Mouse (Mus musculus): Measurements from ENCODE around the gene Inpp5e.

The Inpp5e gene

DNA sequence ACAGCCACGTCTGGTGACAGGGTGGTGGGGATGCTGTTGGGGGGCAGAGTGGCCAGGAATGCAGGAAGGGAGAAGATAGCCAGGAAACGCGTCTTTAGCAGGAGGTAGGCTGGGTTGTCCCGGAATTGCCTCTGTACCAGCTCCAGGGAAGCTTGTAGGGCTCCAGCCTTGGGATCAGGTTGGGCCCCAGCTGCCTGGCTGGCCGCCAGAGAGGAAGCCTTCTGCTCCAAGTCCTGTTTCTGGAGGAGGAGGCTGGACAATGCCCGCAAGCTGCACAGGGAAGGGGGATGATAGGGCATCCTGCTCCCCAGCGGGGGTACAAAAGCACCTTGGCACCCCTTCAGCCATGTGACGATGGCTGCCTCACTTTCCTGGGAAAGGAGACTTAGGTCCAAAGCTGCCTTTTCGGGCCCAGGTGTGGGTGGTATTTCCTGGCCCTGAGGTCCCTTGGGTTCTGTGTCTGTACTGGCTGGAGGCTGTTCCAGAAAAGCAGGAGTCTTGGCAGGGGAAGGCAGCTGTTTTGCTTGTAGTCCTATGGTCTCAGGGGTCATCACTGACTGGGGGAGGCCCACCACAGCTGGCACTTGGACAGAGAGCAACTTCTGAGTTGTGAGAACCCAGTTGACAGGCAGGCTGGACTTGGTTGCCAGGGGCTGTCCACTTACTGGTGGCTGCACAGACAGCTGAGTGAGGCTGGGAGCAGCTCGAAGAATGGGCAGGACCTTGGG lies 44.1 kb downstream of the Inpp5e start:
- no peak for DNase-seq (ENCODE audit: low read depth in 1 of 2, low spot score in 2 of 2)

DNA sequence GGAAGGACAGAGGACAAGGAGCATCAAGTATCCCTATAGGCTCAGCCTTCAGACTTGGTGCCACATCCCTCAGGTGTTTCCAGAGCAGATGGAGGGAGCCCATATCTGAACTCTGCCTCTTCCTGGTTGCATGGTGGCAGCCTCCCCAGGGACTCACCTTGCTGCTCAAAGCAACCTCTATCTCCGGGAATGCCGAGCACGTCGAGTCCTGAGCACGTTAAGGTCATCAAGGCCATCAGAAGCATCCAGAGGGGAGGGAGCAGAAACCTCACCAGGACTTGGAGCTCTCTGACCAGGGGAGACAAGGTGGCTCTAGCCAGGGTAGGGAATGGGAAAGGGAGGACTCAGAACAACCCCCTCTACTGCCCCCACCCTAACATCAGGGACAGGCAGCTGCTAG lies 45.5 kb downstream of the Inpp5e start:
- DNase-seq (ENCODE audit: low read depth in 1 of 2, low spot score in 2 of 2), result no peak

- DNase-seq (ENCODE audit: low read depth in 1 of 2, low spot score in 2 of 2), result no peak
These were observed 46.0 kb downstream of the Inpp5e start for GRCm38 (mm10) chr2:26362991-26363390.

DNA sequence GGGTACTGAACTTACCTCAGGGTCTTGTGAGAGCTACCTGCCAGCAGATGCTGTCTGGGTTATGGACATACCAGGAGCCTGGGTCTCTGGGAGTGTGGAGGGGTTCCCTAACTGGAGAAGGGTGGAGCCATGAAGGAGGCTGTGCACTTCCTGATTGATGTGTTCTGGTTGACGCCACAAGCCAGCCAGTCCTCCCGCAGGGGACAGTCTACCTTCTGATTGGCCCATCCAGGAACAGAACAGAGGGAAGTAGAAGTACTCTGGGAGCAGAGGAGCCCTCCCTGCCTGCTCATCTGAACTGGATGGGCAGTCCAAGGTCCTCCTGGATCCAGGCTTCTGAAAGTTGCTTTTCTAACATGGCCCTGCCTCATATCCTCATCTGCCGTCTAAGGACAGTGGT lies 48.2 kb downstream of the Inpp5e start, which contains the start of gene Card9:
TSS of gene Card9 (minus strand) at position 147 of the 400 bp plus-strand sequence.
- DNase-seq (ENCODE audit: low read depth in 1 of 2, low spot score in 2 of 2), result peak; percentile 57 to 64

- peak; percentile 37 to 47 for DNase-seq (ENCODE audit: low read depth in 1 of 2, low spot score in 2 of 2)
These were observed 49.0 kb downstream of the Inpp5e start for GRCm38 (mm10) chr2:26359983-26360382.

DNA sequence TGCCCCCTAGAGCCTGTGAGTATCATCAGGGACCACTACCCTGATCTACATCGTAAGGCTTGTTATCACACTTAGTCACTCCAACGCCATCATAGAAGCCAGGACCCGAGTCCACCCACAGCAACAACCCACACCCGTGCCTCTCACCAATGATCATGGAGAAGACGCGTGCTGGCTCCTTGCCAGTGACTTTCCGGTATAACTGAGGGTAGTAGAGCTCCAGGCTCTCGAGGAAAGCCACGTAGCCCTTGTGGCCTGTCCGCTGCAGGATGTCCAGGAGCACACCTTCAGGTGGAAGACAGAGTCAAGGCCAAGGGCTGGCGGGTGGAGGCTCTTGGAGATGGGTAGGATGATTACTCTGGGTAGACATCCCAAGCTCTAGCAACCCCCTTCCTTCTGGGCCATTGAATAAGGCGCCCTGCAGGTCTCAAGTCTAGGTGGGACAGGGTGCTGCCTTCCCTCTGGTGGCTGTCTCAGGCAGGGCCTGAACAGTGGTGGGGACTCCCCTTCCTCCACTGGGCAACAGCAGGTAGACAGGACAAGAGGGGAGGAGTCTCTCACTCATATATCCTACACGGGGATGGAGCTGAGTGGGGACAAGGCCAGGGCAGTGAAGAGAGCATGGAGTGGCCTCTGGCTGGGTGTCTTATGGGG lies 50.2 kb downstream of the Inpp5e start:
- DNase-seq (ENCODE audit: low read depth in 1 of 2, low spot score in 2 of 2), result no peak

- no peak for DNase-seq (ENCODE audit: low read depth in 1 of 2, low spot score in 2 of 2)
These were observed 51.5 kb downstream of the Inpp5e start for GRCm38 (mm10) chr2:26357484-26357883.

GRCm38 (mm10) chr2:26356678-26357077 lies 52.3 kb downstream of the Inpp5e start:
- no peak for DNase-seq (ENCODE audit: low read depth in 1 of 2, low spot score in 2 of 2)

- no peak for DNase-seq (ENCODE audit: low read depth in 1 of 2, low spot score in 2 of 2)
These were observed 52.8 kb downstream of the Inpp5e start for GRCm38 (mm10) chr2:26356231-26356630.

GRCm38 (mm10) chr2:26354401-26354800 lies 54.6 kb downstream of the Inpp5e start:
- DNase-seq (ENCODE audit: low read depth in 1 of 2, low spot score in 2 of 2), result no peak

GRCm38 (mm10) chr2:26353066-26353980 lies 55.7 kb downstream of the Inpp5e start:
- no peak for DNase-seq (ENCODE audit: low read depth in 1 of 2, low spot score in 2 of 2)

- no peak for DNase-seq (ENCODE audit: low read depth in 1 of 2, low spot score in 2 of 2)
These were observed 56.6 kb downstream of the Inpp5e start for GRCm38 (mm10) chr2:26352291-26352910.

DNA sequence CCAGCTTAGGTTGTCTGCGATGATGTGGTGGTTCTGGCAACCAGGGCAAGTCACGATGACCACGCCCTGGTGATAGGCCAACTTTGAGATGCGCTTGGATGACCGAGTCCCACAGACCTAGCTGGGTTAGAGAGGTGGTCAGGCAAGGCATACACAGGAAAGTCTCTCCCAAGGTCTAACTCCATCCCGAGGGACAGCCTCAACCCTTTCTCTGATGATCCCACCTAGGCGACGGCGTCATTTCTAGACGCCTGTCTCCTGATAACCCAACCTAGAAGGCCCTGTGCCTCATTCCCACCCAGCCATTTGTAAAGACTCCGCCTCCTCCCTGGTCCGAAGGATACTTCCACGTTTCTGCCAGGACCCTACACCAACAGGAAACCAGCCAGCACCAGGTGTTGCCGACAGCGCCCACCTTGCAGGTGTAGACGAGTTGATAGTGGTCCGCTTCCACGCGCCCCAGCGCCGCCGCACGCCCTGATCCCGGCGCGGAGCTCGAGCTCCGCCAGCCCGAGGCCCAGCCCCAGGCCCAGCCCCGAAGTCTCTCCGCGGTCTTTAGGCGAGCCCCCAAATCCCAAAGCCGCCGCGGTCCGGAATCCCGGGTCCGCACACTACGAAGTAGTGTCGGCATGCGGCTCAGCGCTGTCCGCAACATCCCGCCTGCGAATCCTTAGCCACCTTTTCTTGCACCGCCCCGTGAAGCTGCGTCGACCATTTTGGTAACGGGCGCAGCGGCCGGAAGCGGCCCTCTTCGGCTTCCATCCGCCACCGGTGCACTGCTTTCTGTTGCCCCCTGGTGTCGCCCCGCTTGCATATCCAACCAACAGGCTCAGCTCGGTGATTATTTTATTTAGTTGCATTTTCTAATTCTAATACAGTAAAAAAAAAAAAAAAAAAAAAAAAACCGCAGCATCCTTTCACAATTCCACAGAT lies 57.4 kb downstream of the Inpp5e start, which contains the start of gene Dnlz:
TSS of gene Dnlz (minus strand) at position 753 of the 933 bp plus-strand sequence.
- peak; percentile 73 to 82 for DNase-seq (ENCODE audit: low read depth in 1 of 2, low spot score in 2 of 2)

DNA sequence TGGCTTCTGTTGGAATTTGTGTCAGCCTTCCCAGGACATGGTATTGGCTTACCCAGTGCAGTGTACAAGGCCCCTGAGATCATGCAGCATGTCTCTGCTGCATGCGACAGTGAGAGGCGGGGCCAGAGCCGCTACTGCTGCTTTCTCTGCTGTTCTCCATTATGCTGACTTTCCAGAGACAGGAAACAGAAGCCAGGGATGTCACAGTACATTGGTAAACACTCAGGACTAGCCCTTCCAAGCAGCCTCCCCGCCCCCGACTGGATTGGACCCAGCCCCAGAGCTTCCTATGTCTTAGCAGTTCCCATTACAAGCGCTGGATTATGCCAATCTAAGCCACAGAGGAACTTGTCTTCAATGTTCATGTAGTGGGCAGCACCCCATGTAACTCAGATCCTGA lies 60.8 kb downstream of the Inpp5e start:
- no peak for DNase-seq (ENCODE audit: low read depth in 1 of 2, low spot score in 2 of 2)
